Mouse (Mus musculus) heart, adult 9 months (tissue): ENCODE data around the gene Cpeb1.
A peak's percentile ranks its signal among the peaks of the same experiment; 100 is the strongest.
"Not testable (repeated sequence)": the region's sequence is repeated elsewhere in the genome, so short reads cannot be mapped to it uniquely, and the experiment has no call there.

Source experiments
- DNase-seq, 2 experiments: peaks; one replicate each; pipeline ENCODE4 v3.0.0; 2022; ENCODE audit warnings: low spot score in 2 of 2

Gene Cpeb1

DNA sequence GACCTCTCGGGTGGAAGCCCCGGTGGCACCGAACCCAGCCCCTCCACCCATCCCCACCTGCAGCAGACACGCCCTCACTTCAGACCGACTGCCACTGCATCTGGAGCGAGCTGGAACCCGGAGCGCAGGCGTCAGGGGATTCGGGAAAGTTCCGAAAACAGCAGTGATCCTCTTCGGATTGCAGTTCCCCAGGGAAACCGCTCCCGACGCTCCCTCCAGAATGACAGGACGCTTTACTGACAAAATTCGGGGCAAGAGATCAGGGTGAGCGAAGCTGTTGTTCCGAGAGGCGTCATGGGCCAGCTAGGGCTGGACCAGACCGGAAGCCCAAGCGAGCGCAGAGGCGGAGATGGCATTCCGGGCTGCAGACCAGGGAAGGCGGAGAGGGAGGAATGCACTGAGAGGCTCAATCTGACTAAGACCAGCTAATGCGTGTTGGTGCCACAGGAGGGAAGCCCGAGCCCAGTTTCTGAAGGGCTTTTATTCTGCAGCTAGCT lies at the start of gene Cpeb1:
Gene Cpeb1 (minus strand): TSS at position 311 of the 497 bp plus-strand sequence.
- DNase-seq: peak; percentile 77 to 79

DNA sequence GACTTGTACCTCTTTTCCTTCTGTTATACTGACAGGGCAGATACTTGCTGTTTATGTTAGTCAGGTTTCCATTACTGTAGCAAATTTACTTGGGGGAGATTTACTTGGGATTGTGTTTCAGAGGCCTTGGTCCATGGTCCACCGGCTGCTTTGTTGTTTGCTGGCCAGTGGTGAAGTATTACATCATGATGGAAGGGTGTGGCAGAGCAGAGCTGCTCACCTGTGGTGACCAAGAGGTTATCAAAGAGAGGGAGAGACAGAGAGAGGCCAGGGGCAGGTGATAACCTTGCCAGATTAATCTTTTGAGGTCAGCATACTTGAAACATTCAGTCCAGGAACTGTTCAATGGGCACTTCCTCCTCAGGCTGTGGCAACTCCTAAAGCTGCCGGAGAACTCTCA lies 45.8 kb upstream of the Cpeb1 start:
- no peak for DNase-seq

DNA sequence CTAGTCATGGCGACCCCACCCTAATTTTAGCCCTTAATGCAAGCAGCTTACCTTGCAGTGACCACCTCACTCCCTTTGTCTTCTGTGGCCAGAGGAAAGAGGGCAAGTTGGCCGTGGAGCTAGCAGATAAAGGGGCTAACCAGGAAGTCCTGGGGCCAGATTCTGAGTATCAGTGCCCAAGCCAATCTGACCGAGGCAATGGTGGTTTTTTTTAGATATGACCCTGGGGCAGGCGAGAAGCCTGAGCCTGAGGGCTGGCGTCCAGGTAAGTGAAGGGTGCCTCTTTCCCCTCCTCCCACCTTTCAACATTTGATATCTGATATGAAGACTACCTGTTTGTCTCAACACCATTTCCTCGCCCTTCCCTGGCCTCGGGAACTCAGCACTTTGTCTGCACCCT lies 42.9 kb upstream of the Cpeb1 start, which contains the start of gene BC048679:
Gene BC048679 (minus strand): TSS at position 101 of the 400 bp plus-strand sequence.
- no peak for DNase-seq

DNA sequence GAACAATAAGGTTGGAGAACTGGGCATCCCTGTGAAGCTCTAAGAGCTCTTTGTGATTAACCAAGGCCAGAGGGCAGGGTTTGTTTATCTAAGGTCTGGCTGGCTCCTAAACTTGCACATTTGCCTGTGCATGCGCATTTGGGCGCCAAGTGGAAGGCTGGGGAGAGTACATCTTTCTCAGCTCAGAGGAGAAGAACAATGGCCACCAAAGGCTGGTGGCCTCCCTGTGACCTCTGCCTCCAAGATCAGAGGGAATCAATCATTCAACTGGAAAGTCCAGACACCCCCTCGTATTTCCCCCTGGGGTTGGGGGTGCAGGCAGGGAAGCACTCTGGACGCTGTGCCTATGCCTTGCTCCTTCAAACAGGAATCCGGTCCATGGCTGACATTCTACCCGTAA lies 41.9 kb upstream of the Cpeb1 start:
- no peak for DNase-seq

DNA sequence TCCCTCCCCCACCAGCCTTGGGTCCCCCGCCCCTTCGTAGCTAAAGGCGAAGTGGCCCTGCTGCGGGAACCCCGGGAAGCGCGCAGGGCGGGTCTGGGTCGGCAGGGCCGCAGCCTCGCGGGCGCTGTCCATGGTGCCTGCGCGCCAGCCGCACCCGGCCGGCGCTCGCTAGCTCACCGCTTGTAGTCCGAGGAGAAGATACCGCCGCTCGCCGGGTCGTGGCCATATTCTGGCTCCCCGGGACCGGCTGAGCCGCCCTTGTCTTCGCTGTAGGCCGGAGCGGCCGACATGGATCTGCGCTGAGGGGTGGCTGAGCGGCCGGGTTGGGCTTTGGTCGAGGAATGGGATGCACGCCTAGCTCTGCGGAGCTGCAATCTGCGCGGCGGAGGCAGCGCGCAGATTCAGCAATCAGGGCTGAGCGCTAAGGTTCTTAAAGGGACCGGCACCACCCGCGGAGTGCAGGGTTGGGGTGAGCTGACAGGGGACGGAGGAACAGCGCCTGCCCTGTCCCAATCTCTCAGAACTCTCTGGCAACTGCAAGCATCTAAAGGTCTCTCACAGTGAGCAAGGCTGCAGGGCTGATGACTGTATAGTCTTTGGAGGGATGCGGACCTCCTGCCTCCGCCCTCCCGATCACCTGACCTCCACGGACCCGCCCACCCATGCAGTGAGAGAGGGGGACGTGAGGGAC lies 38.2 kb upstream of the Cpeb1 start, which contains the start of gene Ap3b2:
Gene Ap3b2 (minus strand): TSS at position 595 of the 691 bp plus-strand sequence.
- DNase-seq: peak in 1 of 2 experiments; percentile 18

DNA sequence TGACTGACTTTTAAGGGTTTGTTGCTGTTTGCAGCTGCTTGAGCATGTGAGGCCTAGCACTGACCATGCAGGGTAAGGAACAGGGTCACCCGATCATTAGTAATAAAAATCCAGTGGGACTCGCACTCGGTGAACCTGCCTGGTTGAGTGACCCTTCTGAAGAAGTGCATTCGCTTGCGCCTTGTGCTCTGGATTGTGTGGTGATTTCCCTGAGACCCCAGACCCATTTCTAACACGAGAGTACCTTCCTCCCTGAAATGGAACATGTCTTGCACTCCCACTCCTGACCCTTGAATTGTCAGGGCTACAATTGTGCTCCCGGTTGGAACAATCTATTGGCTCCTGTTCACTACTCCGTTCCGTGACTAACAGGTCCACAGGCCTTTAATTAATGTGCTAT lies 37.4 kb upstream of the Cpeb1 start:
- no peak for DNase-seq

DNA sequence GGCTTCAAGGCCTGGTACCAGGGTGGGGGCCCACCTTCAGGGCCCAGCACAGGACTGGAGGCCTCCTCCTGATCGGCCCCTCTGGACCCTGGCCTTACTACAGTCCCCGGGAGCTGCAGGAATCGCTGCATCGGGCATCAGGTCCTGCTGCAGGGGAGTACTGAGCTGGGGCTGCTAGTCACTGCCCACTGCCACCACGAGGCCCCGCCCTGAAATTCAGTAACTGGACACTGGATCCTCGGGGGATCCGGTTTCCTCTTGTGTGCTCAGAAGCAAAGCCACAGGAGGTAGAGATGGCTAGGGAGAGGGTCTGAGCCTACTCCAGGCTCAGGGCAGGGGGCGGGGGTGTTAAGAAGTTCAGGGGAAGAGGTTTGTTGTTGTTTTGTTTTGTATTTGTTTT lies 34.4 kb upstream of the Cpeb1 start:
- DNase-seq: no peak

DNA sequence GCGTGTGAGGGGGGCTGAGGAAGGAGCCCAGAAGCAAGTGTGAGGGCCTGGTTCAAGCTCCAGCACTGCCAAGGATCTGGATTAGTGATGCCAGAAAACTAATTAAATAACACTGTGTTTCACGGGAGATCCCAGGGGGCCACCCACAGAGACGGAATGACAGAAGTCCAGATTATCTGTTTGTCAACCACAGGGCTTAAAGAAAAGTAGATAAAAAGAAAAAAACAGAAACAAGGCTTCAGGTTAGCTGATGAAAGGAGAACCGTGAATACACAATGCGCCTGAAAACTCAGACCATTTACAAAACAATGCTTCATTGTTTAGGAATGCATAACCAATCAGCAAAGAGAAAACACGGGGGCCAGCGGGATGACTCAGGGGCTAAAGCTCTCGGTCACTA lies 25.5 kb upstream of the Cpeb1 start:
- no peak for DNase-seq

DNA sequence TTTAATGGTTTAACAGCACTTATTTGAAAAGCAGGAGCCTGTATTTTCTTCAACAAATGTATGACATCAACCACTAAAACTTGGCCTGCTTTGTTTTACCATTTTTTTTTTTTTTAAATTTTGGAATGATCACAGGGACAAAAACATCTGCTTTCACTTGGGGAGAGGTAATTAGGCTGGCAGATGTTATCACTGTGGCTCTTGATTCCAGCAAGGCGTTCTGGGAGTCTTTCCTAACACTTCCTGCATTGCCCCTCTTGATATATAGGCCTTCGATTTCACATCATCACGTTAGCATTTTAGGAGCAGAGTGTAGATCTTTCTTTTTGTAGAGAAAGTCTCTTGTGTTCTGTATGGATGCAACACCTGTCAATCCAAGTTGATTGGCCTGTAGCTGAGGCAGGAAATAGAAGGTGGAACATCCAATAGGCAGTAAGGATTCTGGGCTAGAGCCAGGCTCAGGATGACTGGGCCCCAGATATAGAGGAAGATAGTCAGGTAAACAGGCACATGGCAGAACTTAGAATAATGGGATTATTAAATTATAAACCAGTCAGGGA lies 24.3 kb upstream of the Cpeb1 start:
- no peak for DNase-seq

DNA sequence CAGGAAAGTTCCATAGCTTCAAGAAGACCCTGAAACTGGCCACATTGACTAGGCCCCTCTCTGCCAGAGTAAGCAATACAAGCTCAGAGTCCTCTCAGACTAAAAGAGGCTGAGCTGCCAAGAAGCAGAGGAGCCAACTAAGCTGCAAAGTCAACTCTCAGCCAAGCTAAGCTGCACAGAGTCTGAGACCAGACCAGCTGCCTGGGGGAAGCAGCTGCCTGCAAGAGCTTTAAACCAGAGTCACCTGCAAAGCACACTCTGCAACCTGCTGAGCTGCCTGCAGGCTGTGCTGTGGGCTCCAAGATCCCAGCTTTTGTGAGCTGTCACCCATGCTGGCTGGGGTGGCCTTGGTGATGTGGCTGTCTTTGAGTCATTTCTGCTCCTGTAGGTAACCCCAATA lies 23.0 kb upstream of the Cpeb1 start:
- DNase-seq: not testable (repeated sequence)

DNA sequence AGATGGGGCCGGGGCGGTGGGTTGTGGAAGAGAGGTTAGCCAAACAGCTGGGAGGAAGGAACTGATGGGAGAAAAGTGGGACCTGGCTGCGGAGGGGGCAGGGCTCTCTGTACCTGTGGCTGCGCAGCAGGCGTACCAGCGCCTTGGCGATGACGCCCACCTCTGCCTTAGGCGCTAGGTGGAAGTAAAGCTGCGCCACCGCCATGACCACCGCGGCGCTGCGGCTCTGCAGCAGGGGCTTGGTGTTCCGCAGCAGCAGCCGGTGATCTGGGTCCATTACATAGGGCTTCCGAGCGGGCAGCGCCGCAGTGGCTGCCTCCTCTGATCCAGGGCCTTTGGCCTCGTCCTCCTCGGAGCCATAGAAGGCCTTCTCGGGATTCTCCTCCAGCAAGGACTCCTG lies 21.6 kb upstream of the Cpeb1 start:
- no peak for DNase-seq

DNA sequence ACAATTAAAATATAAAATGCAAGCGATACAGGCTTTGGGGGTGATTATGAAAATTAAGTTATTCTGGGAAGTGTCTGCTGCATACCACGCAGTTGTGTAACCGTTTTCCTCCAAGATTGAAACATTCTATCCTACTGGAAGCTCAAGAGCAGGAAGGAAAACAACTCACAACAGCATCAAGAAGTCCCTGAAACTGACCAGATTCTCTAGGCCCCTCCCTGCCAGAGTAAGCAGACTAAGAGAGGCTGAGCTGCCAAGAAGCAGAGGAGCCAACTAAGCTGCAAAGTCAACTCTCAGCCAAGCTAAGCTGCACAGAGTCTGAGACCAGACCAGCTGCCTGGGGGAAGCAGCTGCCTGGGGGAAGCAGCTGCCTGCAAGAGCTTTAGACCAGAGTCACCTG lies 20.0 kb upstream of the Cpeb1 start:
- no peak for DNase-seq

DNA sequence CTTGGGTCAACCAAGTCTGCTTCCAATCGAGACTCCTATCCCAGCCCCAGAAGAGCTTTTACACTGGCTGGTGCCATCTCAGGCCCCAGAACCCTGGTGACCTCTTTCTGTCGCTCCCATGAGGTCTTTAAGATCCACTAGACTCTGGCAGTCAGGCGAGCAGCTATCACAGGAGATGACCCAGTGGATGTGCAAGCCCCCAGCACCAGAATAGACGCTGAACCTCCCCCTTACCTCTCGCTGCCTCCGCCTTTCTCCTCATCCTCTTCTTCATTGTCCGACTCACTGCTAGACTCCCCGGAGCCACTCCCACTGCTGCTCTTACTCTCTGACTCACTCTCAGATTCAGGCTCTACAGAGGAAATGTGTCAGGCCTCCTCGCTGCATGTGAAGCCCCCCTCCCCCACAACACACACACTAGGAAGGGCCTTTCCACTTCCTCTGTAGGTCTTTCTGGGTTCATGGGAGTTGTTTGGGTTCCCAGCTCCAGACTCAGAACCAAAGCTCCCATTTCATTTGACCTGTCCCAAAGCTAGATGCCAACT lies 9.7 kb upstream of the Cpeb1 start:
- DNase-seq: no peak

DNA sequence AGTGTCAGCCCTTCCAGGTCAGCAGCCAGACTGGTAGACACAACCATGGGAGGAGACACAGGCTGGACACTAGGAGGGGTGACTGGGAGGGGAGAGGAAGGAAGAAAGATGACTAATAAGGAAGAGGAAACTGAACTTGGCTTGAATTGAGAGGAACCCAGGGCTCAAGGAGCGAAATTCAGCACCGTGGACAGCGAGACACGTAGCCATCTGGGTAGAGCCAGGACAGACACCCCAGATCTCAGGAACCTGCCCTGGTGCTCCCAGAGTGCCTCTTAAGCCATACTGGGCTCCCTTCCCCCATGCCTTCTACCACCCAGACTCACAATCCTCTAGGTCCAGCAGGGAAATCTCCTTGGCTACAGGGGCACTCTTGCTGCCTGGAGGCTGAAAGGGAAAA lies 8.9 kb upstream of the Cpeb1 start:
- DNase-seq: no peak

DNA sequence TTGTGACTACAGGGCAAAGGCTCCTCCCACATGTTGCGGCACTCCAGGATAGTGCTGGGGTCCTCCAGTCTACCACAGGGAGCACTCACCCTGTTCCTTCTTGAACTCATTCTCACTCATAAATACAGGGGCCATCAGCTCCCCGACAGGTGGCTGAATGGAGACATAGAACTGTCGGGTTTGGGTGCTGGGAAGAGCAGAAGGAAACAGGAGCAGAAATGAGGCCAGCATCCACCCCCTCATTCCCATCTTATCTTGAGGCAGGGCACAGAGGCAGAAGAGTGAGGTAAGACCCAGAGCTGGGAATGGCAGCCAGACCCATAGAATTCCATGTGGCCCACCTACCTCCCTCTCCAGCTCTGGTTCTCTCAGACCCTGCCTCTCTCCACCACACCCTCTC lies 7.5 kb upstream of the Cpeb1 start:
- no peak for DNase-seq

DNA sequence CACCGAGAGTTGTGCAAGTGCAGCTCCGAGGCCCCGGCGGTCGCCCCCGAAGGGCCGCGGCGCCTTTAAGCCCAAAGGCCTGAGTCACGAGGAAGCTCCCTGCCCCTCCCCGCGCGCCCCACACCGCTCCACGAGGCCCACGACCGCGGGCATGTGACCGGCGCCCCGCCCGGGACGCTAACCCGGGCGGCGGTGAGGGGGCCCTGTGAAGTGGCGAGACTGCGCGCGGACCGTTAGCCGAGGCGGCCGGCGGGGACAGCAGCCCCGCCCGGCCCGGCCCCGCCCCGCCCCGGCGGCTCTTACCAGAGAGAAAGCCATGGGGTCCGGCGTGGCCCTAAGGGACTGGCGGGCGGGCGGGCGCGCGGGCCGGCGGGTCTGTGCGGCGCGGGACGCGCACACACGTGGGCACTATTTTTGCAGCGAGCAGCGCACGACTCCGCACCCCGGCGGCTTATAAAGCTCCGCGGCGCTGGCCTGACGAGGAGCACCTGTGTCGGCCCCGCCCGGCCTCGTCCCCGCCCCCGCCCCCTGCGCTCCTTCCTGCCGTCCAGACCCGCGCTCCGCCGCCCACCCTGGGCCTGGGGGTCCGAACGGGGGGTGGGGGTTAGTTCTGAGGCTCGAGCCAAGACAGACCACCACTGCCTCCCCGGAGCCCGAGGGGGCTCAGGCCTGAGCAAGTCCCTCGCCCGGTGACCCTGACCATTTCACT lies 780 bp downstream of the Cpeb1 start:
- DNase-seq: peak; percentile 71 to 77

DNA sequence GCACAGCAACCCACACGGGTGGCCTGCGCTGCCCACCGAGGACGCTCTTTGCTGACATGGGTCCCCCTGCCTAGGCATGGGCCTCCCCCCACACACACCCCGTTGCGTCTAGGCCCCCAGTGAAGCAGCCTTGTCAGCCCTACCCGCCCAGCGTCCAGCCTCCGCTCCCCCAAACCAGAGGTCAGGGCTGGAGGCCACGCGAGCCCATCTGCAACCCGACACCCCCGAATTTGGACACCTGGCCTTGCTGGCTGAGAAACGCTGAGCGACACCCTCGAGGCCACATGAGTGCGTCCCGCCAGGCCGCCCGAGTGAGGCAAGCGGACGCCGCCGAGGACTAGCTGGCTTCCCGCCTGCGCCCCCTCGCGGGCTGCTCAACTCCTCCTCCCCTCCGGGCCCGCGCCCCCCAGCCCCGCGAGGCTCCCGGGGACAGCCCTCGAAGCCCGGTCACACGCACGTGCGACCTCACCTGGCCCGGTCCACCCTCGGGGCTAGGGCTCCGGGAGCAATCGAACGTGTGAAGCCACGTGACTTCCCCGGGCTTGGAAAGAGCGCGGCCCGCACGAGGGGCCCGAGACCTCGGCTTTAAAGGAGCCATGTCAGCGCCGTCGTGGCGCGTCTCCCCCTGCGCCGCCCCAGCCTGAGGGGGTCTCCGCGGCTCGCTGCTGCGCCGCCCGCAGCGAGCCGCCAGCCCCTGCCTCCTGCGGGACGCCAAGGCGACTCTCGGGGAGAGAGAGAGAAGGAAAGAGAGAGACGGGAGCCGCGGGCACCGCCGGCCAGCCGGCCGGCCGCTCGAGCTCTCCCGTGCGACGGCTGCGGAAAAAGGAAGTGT lies 1.6 kb downstream of the Cpeb1 start:
- DNase-seq: peak; percentile 66 to 69

DNA sequence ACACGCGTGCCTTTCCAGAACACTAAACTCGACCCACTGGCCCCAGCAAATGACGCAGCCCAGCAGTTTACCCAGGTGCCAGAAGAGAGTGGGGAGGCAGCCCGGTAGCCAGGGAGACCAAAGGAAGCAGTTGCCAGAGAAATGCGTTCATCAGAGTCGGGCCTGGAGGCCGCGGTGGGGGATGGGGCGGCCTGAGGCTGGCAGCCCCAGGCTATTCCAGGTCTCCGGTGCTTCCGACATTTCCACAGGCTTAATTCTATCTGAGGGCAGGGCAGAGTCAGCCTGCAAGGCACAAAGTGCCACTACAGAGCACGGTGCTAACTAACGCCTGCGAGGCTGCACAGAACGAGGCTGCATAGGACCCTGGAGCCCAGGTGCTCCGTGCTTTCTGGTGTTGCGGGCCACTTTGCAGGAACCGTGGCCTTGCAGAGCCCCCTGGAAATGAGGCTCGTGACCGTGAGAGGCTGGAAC lies 2.3 kb downstream of the Cpeb1 start:
- peak; percentile 57 for DNase-seq

DNA sequence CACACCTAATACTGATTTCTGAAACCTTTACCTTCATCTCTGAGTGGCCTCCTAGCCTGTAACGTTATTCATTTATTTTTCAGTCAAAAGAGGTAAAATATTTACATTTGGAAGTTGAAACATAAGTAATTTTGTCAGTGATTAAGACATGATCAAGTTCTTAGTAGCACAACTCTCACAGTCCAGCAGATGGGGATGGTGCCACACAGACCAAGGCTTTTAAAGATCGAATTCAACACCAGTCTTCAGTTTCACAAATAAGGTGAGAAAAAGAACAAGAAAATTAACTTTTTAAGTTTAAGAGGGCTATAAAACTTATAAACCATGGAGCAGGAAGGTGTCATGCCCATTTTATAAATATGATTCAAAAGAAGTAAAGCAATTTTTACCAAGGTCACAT lies 56.3 kb downstream of the Cpeb1 start:
- DNase-seq: no peak

DNA sequence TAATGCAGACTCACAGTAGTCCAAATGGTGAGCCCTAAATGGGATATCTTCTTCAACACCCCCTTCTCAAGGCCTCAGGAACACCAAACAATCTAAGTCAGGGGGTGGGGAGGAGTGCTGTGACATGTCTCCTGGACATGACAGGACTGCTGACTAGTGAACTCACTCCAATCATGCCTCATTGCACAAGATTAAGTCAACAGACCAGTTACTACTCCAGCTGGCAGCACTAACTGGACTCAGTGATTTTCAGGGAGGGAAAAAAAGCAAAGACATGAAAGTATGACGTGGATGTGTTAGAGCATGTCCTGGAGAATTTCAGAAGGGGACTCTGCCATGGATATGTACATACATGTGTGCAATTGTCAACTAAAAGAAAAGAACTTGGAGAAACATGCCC lies 75.9 kb downstream of the Cpeb1 start:
- no peak for DNase-seq

DNA sequence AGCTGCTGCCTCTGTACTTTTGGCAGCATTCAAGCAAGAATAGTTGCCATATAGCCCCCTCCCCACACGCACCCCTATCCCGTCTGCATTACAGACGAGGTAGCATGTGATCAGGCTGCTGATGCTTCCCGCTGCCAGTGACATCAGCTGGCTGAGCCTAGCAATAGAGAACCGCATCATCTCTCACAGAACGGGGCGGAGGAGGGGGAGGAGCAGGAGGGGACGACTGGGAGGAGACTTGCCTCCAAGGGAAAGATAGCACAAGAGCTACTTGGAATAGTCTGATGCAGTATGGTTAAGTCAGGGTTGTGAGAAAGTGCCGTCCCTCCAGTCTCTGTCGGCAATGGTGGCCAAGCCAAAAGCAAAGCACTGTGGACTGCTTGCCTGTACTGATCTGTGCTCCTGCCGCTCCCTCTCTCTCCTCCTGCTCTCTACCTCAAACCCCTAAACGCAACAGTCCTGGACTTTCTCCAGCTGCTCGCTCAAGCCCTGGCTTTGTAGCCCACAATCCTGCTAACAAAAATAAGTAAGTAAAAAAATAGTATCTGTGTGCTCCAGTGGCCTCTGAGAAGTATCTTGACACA lies 82.8 kb downstream of the Cpeb1 start:
- DNase-seq: peak; percentile 28 to 47
